Mouse (Mus musculus): ENCODE measurements around the gene Chd5. TPM values are rescaled to one million over a fixed set of nuclear protein-coding genes. Genes with fewer than 3 reads are reported as not detected.

Gene Chd5
- total RNA-seq, 2 experiments from 2014 or later: 162 to 195 TPM

DNA sequence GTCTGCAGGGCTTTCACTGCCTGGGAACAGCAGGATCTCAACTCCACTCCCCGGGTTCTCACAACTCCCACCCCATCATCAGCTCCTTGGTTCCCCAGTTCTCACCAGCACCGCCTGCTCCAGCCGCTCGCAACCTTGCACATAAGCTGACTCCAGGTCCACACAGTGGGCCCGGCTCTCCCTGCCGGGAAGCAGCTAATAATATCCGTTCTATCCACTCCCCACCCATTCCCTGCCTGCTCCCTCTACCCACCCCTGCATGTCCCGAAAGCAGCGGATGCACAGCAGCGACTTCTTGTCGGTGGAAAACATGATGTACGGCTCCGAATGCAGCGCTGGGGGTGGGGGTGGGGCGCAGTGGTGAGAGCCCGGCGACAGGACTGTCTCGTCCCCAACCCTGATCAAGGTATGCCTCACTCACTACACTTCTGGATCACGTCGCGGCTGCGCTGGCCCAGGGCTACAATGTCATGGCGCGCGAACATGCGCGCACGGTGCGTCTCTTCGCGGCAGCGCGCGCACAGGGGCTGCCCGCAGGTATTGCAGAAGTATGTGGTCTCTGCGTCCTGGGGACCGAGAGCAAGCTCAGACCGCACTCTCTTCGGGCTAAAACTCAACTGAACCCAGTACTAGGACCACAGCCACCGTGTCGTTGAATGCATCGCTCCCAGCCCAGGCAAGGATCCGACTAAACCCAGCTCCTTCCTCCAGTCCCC, 22.8 kb upstream of the Chd5 start:
- intact Hi-C loops (cut with DNase I): no loop called here
- peak; percentile 43 to 48 for DNase-seq (ENCODE audit: low spot score in 2 of 2)

DNA sequence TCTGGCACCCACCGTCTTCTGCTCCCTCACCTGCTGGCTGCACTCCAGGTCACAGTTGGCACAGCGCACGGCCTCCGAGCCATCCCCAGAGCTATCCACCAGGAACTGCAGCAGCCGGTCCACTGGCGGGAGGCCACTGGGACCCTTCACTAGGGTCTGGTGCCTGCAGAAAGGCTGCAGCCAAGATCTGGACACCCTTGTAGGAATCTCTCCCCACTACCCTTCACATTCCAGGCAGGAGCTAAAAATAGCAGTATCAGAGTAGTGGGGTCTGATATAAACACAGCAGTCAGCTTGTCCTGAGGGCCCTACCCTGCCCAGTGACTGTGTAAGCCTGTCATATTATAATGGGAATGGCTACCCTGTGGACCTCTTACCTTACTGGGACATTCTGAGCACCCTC, 20.8 kb upstream of the Chd5 start:
- intact Hi-C loops (cut with DNase I): no loop called here

GRCm38 (mm10) chr4:152318517-152319234, 19.8 kb upstream of the Chd5 start, which contains the start of gene Rnf207:
Rnf207 (minus strand) TSS chr4:152318993.
- intact Hi-C loops (cut with DNase I): no loop called here
- DNase-seq (ENCODE audit: low spot score in 2 of 2): peak in 1 of 2 experiments; percentile 50

More for the DNA sequence above, 20.8 kb upstream of the Chd5 start:
- DNase-seq (ENCODE audit: low spot score in 2 of 2): no peak

DNA sequence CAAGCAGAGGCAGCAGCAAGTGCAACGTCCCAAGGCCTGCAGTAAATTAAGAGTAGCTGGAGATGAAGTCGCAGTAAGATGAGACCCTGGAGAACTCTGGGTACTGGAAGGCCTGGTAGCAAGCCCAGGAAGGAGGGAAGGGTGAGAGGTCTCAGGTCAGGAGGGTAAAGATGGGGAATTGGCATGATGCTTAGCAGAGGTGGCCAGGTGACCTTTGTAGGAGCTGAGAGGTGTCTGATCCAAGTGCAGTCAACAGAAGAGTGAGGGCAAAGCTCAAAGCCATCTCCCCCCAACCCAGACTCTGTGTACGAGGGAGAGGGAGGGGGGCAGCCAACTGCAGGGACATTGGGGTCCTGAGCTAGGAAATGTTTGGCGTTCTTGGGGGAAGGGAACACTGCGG, 17.0 kb upstream of the Chd5 start:
- no peak for DNase-seq (ENCODE audit: low spot score in 2 of 2)
- intact Hi-C loops (cut with DNase I): no loop called here

- DNase-seq (ENCODE audit: low spot score in 2 of 2): no peak
- intact Hi-C loops (cut with DNase I): no loop called here
Observed at GRCm38 (mm10) chr4:152324641-152325562, 13.5 kb upstream of the Chd5 start.

DNA sequence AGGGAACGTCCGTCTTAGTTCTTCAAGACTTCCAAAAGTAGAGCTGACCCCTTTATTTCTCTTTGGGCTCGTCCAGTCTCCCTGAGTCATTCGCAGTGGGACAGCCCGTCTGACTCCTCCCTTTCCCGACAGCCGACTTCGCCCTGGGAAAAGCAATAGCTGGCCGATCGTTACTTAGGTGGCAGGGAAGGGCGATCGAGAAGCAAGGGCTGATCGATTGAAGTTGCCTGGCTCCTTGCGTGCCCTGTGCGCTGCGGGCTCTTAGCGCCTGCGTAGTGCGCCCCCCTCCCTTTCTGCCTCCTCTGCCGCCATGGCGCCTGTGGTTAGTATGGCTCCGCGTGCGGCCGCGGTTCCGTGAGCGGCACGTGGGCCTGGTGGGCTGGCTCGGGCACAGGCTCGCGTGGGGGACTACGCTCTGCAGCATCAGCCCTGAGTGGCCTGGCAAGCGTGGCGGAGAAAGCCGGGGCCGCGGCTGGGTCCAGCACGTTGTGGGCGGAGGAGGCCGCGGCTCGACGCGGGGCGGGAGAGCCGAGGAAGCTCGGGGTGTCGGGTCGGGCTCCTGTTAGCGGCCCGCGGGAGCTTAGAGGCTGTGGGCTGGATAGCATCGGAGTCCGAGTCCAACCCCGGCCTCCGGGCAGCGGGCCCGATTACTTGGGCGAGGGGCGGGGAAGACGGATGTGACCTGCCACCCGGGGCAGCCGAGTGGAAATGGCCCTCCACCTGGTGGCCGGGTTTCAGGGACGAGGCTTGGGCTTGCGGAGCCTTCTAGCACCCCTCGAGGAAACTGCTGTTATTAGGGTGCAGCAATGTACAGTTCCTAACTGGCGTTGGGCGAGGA, 12.7 kb upstream of the Chd5 start, which contains the start of gene Rpl22:
Rpl22 (plus strand) TSS at position 169 of the 838 bp plus-strand sequence.
- intact Hi-C loops (cut with DNase I): no loop called here

GRCm38 (mm10) chr4:152326543-152326942, 11.9 kb upstream of the Chd5 start:
- intact Hi-C loops (cut with DNase I): no loop called here
- no peak for DNase-seq (ENCODE audit: low spot score in 2 of 2)

More for the DNA sequence above, 12.7 kb upstream of the Chd5 start, which contains the start of gene Rpl22:
- peak; percentile 95 for DNase-seq (ENCODE audit: low spot score in 2 of 2)

- intact Hi-C loops (cut with DNase I): no loop called here
- DNase-seq (ENCODE audit: low spot score in 2 of 2): no peak
Observed at GRCm38 (mm10) chr4:152328691-152329090, 9.8 kb upstream of the Chd5 start.

GRCm38 (mm10) chr4:152332952-152333351, 5.5 kb upstream of the Chd5 start:
- intact Hi-C loops (cut with DNase I): loop anchor here (5.0 kb wide), 2 partner anchors 49 to 99 kb away; no protein-coding TSS in a partner anchor
- DNase-seq (ENCODE audit: low spot score in 2 of 2): peak in 1 of 2 experiments; percentile 67

- intact Hi-C loops (cut with DNase I): loop anchor here (5.0 kb wide), 2 partner anchors 49 to 99 kb away; no protein-coding TSS in a partner anchor
- no peak for DNase-seq (ENCODE audit: low spot score in 2 of 2)
Observed at GRCm38 (mm10) chr4:152333587-152333986, 4.9 kb upstream of the Chd5 start.

DNA sequence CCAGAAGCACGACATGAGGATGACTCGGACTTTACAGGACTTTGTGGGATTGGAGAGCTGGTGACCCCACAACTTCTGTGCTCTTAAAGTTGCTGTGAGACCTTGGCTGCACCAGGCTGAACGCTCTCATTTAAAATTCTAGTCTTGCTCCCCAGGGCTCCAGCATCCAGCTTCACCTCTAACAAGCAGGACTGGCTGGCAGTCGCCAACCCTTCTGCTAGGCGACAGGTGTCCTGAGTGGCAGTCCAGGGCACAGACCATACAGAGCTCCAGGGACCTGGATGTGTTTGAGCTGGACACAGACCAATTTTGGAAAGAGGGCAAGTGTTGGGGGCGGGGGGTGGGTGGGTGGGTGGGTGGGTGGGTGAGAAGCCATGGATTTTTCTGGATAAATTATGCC, 679 bp upstream of the Chd5 start:
- intact Hi-C loops (cut with DNase I): loop anchor here (5.0 kb wide), 1 partner anchor 155 kb away; no protein-coding TSS in a partner anchor
- DNase-seq (ENCODE audit: low spot score in 2 of 2): no peak

GRCm38 (mm10) chr4:152339293-152339790, 891 bp downstream of the Chd5 start:
- DNase-seq (ENCODE audit: low spot score in 2 of 2): no peak
- intact Hi-C loops (cut with DNase I): loop anchor here (5.0 kb wide), 1 partner anchor 153 kb away; no protein-coding TSS in a partner anchor

DNA sequence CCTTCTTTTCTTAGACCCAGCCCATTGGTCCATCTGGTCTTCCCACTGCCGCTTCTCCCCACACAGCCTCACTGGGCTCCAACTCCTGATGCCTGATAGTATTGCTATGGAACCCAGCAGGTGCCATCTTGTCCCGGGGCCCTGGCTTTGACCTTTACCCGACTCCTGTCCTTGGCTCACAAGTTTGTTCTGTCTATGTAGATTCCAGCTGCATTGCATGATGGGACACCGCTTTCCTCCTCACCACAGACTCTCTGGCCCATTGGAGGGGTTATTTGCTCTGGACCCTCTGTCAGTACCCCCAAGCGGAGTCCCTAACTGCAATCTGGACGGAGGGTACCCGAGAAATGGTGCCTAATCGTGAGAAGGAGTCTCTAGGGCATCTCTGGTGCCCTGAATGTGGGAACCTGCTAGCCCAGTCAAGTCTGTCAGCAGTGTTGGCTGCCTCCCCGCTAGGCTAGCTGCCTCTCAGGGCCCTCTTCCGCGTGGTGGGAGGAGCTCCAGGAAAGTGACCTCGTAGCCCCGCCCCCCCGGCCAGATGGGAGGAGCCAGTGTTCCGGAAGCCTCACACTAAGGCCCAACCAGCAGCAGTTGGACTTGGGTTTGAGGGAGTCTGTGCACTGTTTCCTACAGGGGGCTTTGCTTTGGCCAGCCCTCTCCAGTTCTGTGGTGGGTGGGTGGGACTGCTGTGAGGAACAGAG, 2.3 kb downstream of the Chd5 start:
- intact Hi-C loops (cut with DNase I): no loop called here

DNA sequence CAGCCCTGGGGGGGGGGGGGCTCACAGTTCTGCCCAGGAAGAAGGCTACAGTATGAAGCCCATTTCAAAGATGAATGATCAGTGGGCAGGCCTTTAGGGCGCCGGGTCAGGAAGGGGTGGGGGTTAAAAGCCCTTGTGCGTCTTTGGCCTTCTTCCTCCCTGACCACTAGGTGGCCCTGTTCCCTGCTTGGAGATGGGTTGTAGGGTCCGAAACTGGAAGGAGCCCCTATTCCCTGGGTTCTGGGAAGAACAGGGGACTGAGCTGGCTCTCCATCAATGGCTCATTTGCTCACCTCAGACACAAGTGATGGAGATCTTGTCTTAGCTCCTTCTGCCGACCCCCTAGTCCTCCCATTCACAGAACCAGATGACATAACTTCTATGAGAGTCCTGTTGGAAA, 4.8 kb downstream of the Chd5 start:
- intact Hi-C loops (cut with DNase I): no loop called here
- no peak for DNase-seq (ENCODE audit: low spot score in 2 of 2)

More for the DNA sequence above, 2.3 kb downstream of the Chd5 start:
- no peak for DNase-seq (ENCODE audit: low spot score in 2 of 2)

DNA sequence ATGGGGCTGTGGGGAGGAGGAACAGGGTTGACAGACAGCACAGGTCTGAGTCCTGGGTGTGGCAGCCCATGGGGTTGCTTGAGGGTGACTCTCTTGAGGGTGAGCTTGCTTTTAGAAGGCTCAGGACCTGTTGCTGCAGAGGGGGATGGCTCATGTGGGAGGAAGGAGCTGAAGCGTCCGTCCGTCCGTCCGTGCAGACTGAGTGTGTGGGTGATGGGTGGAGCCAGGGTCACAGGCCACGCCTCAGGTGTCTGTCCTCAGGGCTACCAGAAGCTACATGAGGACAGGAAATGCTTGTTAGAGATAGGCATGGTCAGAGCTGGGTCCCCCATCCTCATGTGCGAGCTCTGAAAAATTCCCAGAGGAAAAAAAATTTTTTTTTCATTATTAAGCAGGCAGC, 6.2 kb downstream of the Chd5 start:
- intact Hi-C loops (cut with DNase I): loop anchor here (5.0 kb wide), 1 partner anchor 133 kb away; the partner anchor contains the start of genes Kcnab2 and Nphp4

GRCm38 (mm10) chr4:152345120-152345889, 6.9 kb downstream of the Chd5 start:
- intact Hi-C loops (cut with DNase I): loop anchor here (5.0 kb wide), 1 partner anchor 132 kb away; the partner anchor contains the start of genes Kcnab2 and Nphp4
- peak; percentile 63 to 64 for DNase-seq (ENCODE audit: low spot score in 2 of 2)

More for the DNA sequence above, 6.2 kb downstream of the Chd5 start:
- DNase-seq (ENCODE audit: low spot score in 2 of 2): no peak

Measured in left cerebral cortex, postnatal 36 days (tissue).